Comparison of ENCODE assay signal across 28 mouse cellular contexts in genomic region chr14:41147356-41147755, GRCm38 (mm10). TPM values are rescaled to one million over a fixed set of nuclear protein-coding genes. Genes with fewer than 3 reads are reported as not detected.
DNase-seq lines count a peak whose midpoint lies in the region; ATAC-seq lines count a peak whose summit lies in the region.
"Had no signal": no experiment of that assay in that cellular context is flagged by ENCODE, and none has a peak within 500 bp of the region (broad histone marks: within the 10 kb centered on the region; RNA-seq: fewer than 3 reads in every experiment).

No protein-coding gene starts in this region.

- H3K27ac ChIP-seq in lung, embryonic 16.5 days (ENCODE audit: low read length) = peak overlapping the region; percentile 87
- no peak overlapping the region for H3K27ac ChIP-seq in forebrain, embryonic 14.5 days (ENCODE audit: low read depth, low read length)
- H3K27ac ChIP-seq: embryonic facial prominence, embryonic 12.5 days; heart, embryonic 13.5 days had no signal

- H3K27me3 ChIP-seq in lung, embryonic 16.5 days (ENCODE audit: control insufficient read depth, insufficient read depth, low read depth, low read length) = no peaks in the 10 kb centered on the region
- H3K27me3 ChIP-seq in forebrain, embryonic 14.5 days (replicated peaks; ENCODE audit: control insufficient read depth, insufficient read depth, low read length) = no peaks in the 10 kb centered on the region
- H3K27me3 ChIP-seq: embryonic facial prominence, embryonic 12.5 days; heart, embryonic 13.5 days had no signal

- ATAC-seq in lung, embryonic 16.5 days (ENCODE audit: low read depth) = peak; percentile 42
- no peak for ATAC-seq in forebrain, embryonic 14.5 days
- ATAC-seq: CD4-positive, CD25-positive, alpha-beta regulatory T cell, adult 4 months; forebrain, embryonic 16.5 days; hindbrain, embryonic 16.5 days had no signal

- WGBS in lung, embryonic 16.5 days = 47% methylated on average over 2 of the region's 2 CpGs
- 78% methylated on average over 2 of the region's 2 CpGs for WGBS in forebrain, embryonic 14.5 days

- no peaks in the 10 kb centered on the region for H3K36me3 ChIP-seq in lung, embryonic 16.5 days (ENCODE audit: control insufficient read depth, insufficient read depth, low read length)
- no peaks in the 10 kb centered on the region for H3K36me3 ChIP-seq in forebrain, embryonic 14.5 days (ENCODE audit: control insufficient read depth, insufficient read depth, low read length)
- H3K36me3 ChIP-seq: embryonic facial prominence, embryonic 12.5 days; G1E; heart, embryonic 13.5 days had no signal

- no peak overlapping the region for H3K9ac ChIP-seq in lung, embryonic 16.5 days (ENCODE audit: low read length)
- H3K9ac ChIP-seq in forebrain, embryonic 14.5 days (ENCODE audit: low read length) = no peak overlapping the region
- H3K9ac ChIP-seq: embryonic facial prominence, embryonic 12.5 days; heart, embryonic 13.5 days had no signal

- H3K4me3 ChIP-seq in lung, embryonic 16.5 days (ENCODE audit: low read length) = no peak overlapping the region
- no peak overlapping the region for H3K4me3 ChIP-seq in forebrain, embryonic 14.5 days (ENCODE audit: low read depth, low read length)
- H3K4me3 ChIP-seq: embryonic facial prominence, embryonic 12.5 days; heart, embryonic 13.5 days had no signal

- no peaks in the 10 kb centered on the region for H3K9me3 ChIP-seq in lung, embryonic 16.5 days (ENCODE audit: control insufficient read depth, low read length)
- no peaks in the 10 kb centered on the region for H3K9me3 ChIP-seq in forebrain, embryonic 14.5 days (replicated peaks; ENCODE audit: control insufficient read depth, low read length)
- H3K9me3 ChIP-seq: embryonic facial prominence, embryonic 12.5 days; G1E; heart, embryonic 13.5 days had no signal

- peak; percentile 36 to 44 for DNase-seq in cerebellum, postnatal 10 days
- no peak for DNase-seq in cerebellum, postnatal 4 days (ENCODE audit: low spot score in 2 of 2)
- DNase-seq in lung, adult 18-20 months = peak; percentile 75 to 80
- peak; percentile 77 for DNase-seq in lung, postnatal 25 days (ENCODE audit: low spot score)
- no peak for DNase-seq in layer of hippocampus, postnatal 10 days (ENCODE audit: low spot score in 2 of 2)
- no peak for DNase-seq in T-cell, adult 2 months (ENCODE audit: low spot score)
- no peak for DNase-seq in forebrain, embryonic 14.5 days (ENCODE audit: low spot score)
- DNase-seq: adrenal gland, postnatal 14 days; B cell, adult 2 months; cerebellum, adult 18-20 months; cerebellum, adult 9-11 months; gastrocnemius, postnatal 14 days; heart, postnatal 36 days had no signal

- H3K4me1 ChIP-seq in lung, embryonic 16.5 days (replicated peaks; ENCODE audit: control insufficient read depth, insufficient read depth, low read length) = no peaks in the 10 kb centered on the region
- H3K4me1 ChIP-seq in forebrain, embryonic 14.5 days (ENCODE audit: control insufficient read depth, insufficient read depth, low read length) = no peaks in the 10 kb centered on the region
- H3K4me1 ChIP-seq: embryonic facial prominence, embryonic 12.5 days had no signal

- no peak overlapping the region for H3K4me2 ChIP-seq in lung, embryonic 16.5 days (ENCODE audit: low read depth, low read length)
- H3K4me2 ChIP-seq in forebrain, embryonic 14.5 days (ENCODE audit: low read length) = no peak overlapping the region
- H3K4me2 ChIP-seq: embryonic facial prominence, embryonic 12.5 days; heart, embryonic 13.5 days had no signal

RNA-seq across cellular contexts. Expression of gene Mbl1, which starts 3.9 kb away (rescaled TPM):
- 0.31 and 0.39 TPM in 2 replicates for polyA plus RNA-seq in lung, embryonic 16.5 days (2015; fragmentation: Nextera tagmentation; extraction: Ambion mirVana)
- total RNA-seq in layer of hippocampus, postnatal 10 days (2021) = not detected
- polyA plus RNA-seq in forebrain, embryonic 14.5 days (2014; fragmentation: Nextera tagmentation; extraction: Ambion mirVana) = not detected in 2 replicates
- total RNA-seq: adrenal gland, adult 18-20 months; gastrocnemius, adult 18-20 months; gastrocnemius, postnatal 14 days; heart, adult 8-10 months; heart, postnatal 36 days had no signal
- polyA plus RNA-seq: CD4-positive, CD25-positive, alpha-beta regulatory T cell, adult 4 months; cortical plate, adult 2 months; embryonic facial prominence, embryonic 12.5 days; forebrain, embryonic 11.5 days; forebrain, embryonic 16.5 days; G1E; gonadal fat pad, adult 2 months; heart, embryonic 13.5 days; heart, postnatal 0 days; hindbrain, embryonic 11.5 days; hindbrain, embryonic 16.5 days had no signal

RNA-seq across cellular contexts. Expression of gene Sftpa1, which starts 15.8 kb away (rescaled TPM):
- 225 and 310 TPM in 2 replicates for polyA plus RNA-seq in lung, embryonic 16.5 days (2015; fragmentation: Nextera tagmentation; extraction: Ambion mirVana)
- not detected for total RNA-seq in layer of hippocampus, postnatal 10 days (2021)
- polyA plus RNA-seq in forebrain, embryonic 14.5 days (2014; fragmentation: Nextera tagmentation; extraction: Ambion mirVana) = not detected in 2 replicates
- total RNA-seq: gastrocnemius, adult 18-20 months; gastrocnemius, postnatal 14 days; heart, postnatal 36 days had no signal
- polyA plus RNA-seq: CD4-positive, CD25-positive, alpha-beta regulatory T cell, adult 4 months; cortical plate, adult 2 months; embryonic facial prominence, embryonic 12.5 days; forebrain, embryonic 11.5 days; forebrain, embryonic 16.5 days; G1E; gonadal fat pad, adult 2 months; hindbrain, embryonic 11.5 days; hindbrain, embryonic 16.5 days had no signal

RNA-seq across cellular contexts. Expression of gene Sftpd, which starts 37.6 kb away (rescaled TPM):
- 3.3 and 6.7 TPM in 2 replicates for polyA plus RNA-seq in lung, embryonic 16.5 days (2015; fragmentation: Nextera tagmentation; extraction: Ambion mirVana)
- not detected for total RNA-seq in layer of hippocampus, postnatal 10 days (2021)
- polyA plus RNA-seq in forebrain, embryonic 14.5 days (2014; fragmentation: Nextera tagmentation; extraction: Ambion mirVana) = not detected in 2 replicates
- total RNA-seq: adrenal gland, adult 18-20 months; adrenal gland, postnatal 14 days; gastrocnemius, adult 18-20 months; gastrocnemius, postnatal 14 days; heart, adult 8-10 months; heart, postnatal 36 days had no signal
- polyA plus RNA-seq: CD4-positive, CD25-positive, alpha-beta regulatory T cell, adult 4 months; cortical plate, adult 2 months; embryonic facial prominence, embryonic 12.5 days; forebrain, embryonic 11.5 days; forebrain, embryonic 16.5 days; G1E; heart, embryonic 13.5 days; hindbrain, embryonic 11.5 days; hindbrain, embryonic 16.5 days had no signal

RNA-seq across cellular contexts. Expression of gene Mat1a, which starts 42.5 kb away (rescaled TPM):
- polyA plus RNA-seq in lung, embryonic 16.5 days (2015; fragmentation: Nextera tagmentation; extraction: Ambion mirVana) = 6.7 and 9.5 TPM in 2 replicates
- total RNA-seq in layer of hippocampus, postnatal 10 days (2021) = not detected
- not detected in 2 replicates for polyA plus RNA-seq in forebrain, embryonic 14.5 days (2014; fragmentation: Nextera tagmentation; extraction: Ambion mirVana)
- total RNA-seq: gastrocnemius, postnatal 14 days; heart, postnatal 36 days had no signal
- polyA plus RNA-seq: CD4-positive, CD25-positive, alpha-beta regulatory T cell, adult 4 months; embryonic facial prominence, embryonic 12.5 days; forebrain, embryonic 11.5 days; forebrain, embryonic 16.5 days; G1E; hindbrain, embryonic 11.5 days; hindbrain, embryonic 16.5 days had no signal

Comparison
In these comparisons a context has a peak if more than half of its experiments do, and no peak if none do; other contexts are left out.
1. DNase-seq: peak in cerebellum, postnatal 10 days (2 of 2), lung, adult 18-20 months (2 of 2) and lung, postnatal 25 days (single experiment); none in cerebellum, postnatal 4 days (0 of 2), layer of hippocampus, postnatal 10 days (0 of 2), T-cell, adult 2 months (single experiment) and forebrain, embryonic 14.5 days (single experiment).
2. RNA of gene Sftpa1, which starts 15.8 kb away (polyA plus RNA-seq): 225 to 310 TPM in lung, embryonic 16.5 days; not detected in forebrain, embryonic 14.5 days; every median in the first group is over 100 times any median in the second.